Mouse (Mus musculus): ENCODE measurements around the gene Ston2. TPM values are rescaled to one million over a fixed set of nuclear protein-coding genes. Genes with fewer than 3 reads are reported as not detected.
"Not testable (repeated sequence)": the region's sequence is repeated elsewhere in the genome, so short reads cannot be mapped to it uniquely, and the experiment has no call there.

The Ston2 gene
- polyA plus RNA-seq, 1 experiment from 2014 or later = 6.3 TPM

DNA sequence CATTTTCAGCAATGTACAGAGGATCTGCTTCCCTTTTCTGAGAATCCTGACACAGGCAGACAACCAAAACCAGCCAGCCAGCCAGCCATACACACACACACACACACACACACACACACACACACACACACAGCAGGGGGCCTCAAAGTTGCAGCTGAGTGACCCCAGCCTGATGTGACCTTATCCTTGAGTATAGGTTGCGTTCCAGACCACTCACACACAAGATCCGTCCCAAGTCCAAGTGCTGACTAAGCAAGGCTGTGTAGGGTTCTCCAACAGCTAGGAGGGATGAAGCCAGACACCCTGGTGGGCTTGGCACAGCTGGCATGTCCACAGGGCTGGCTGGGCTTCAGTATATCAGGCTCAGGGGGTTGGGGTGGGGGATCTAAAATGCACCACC lies 23.7 kb downstream of the Ston2 start:
- Histone ChIP-seq H3K4me2 (no peak overlapping the region), H3K27ac (no peak overlapping the region), H3K4me1 (replicated peaks) (peaks cover 31% of the 10 kb centered on the region), H3K27me3 (0 out of 2 replicates have a peak, but pooled peaks cover 2% of the 10 kb centered on the region), H3K4me3 (no peak overlapping the region), H3K36me3 (no peaks in the 10 kb centered on the region), H3K9me3 (no peaks in the 10 kb centered on the region), H3K9ac (no peak overlapping the region)
- ATAC-seq (ENCODE audit: low FRiP score) = no peak
- WGBS = 39% methylated on average over 2 of the region's 2 CpGs

DNA sequence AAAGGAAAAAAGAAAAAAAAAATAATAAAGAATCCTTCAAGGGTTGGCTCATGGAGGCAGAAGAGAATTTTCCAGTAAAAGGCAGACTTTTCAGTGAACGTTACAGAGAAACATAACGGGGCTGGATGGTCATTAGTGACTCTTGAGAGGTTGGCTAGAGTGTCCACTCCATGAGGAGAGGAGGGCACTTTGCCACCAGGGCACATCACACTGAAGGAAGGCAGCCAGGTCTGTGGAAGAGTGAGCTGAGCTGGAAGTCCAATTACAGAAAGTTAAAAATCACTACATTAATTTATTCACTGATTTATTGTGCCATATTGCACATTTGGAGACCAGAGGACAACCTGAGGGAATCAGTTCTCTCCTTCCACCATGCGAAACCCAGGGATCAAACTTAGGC lies 28.4 kb downstream of the Ston2 start:
- ATAC-seq (ENCODE audit: low FRiP score) = no peak
- H3K27me3 ChIP-seq = 0 out of 2 replicates have a peak, but pooled peaks cover 2% of the 10 kb centered on the region
- H3K9me3 ChIP-seq = no peaks in the 10 kb centered on the region
- peaks cover 12% of the 10 kb centered on the region for H3K4me1 ChIP-seq (replicated peaks)
- H3K4me2 ChIP-seq = no peak overlapping the region
- no peak overlapping the region for H3K27ac ChIP-seq
- H3K4me3 ChIP-seq = no peak overlapping the region
- H3K9ac ChIP-seq = no peak overlapping the region
- WGBS = 88% methylated on average over 3 of the region's 3 CpGs
- no peaks in the 10 kb centered on the region for H3K36me3 ChIP-seq

DNA sequence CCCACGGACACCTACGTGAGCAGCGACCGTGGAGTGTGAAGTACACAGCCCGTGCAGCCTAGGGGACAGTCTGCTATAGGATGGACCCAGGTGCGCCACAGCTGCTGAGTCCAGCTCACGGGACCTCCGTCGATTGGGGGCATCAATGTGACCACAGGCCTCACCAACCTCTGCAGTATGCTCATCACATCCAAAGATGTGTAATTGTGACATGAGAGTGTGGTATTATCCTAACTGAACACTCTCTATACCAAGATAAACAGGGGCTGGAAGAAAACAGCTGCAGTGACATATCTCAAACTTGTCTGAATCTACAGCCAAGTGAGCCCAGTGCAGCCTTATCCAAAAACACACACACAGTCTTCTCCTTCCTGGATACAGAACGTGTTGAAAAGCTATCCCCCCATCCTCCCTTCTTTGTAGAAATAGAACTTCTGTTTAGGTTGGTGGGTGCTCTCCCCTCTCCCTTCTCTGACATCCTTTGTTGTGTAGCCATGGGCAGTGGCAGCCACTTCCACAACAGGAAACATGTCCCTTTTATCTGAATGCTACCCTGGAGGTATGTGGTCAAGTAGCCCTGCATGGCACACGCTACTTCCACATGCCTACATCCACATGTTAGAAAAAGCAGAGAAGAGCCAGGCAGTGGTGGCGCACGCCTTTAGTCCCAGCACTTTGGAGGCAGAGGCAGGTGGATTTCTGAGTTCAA lies 30.2 kb downstream of the Ston2 start:
- Histone ChIP-seq H3K4me2 (no peak overlapping the region), H3K4me1 (replicated peaks) (peaks cover 2% of the 10 kb centered on the region; the same call in 1 of the 2 replicates), H3K27ac (no peak overlapping the region), H3K4me3 (no peak overlapping the region), H3K9me3 (no peaks in the 10 kb centered on the region), H3K9ac (no peak overlapping the region), H3K27me3 (0 out of 2 replicates have a peak, but pooled peaks cover 2% of the 10 kb centered on the region), H3K36me3 (no peaks in the 10 kb centered on the region)
- WGBS = 76% methylated on average over 13 of the region's 13 CpGs
- ATAC-seq (ENCODE audit: low FRiP score) = no peak

DNA sequence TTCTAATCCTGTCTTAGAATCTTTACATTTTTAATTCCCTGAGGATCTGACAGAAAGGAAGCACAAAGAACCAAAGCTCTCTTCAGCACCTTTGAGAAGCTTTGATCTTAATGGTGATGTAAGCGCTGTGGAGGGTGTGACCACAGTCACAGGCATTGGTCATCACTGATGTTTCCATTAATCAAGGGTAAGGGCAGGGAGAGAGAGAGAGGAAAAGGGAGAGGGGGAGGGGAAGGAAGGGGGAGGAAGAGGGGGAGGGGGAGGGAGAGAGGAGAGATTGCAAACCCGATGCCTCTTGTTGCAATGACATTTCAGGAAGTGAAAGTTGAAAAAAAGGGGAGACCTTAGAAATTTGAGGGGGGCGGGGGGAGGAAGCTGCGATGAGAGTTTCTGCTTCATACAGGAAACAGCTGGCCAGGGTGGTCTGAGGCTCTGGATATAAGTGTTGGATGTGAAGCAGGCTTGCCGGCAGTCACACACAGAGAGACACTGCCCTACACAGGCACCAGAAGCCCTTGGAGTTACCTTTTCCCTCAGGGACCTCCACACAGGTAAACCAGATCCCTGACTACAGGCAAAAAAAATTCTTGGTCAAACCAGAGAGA lies 31.5 kb downstream of the Ston2 start:
- 57% methylated on average over 5 of the region's 5 CpGs for WGBS
- Histone ChIP-seq H3K9ac (no peak overlapping the region), H3K27ac (no peak overlapping the region), H3K4me3 (no peak overlapping the region), H3K27me3 (no peaks in the 10 kb centered on the region), H3K36me3 (no peaks in the 10 kb centered on the region), H3K4me1 (replicated peaks) (peaks cover 2% of the 10 kb centered on the region; the same call in 1 of the 2 replicates), H3K4me2 (no peak overlapping the region), H3K9me3 (no peaks in the 10 kb centered on the region)
- ATAC-seq (ENCODE audit: low FRiP score) = no peak

DNA sequence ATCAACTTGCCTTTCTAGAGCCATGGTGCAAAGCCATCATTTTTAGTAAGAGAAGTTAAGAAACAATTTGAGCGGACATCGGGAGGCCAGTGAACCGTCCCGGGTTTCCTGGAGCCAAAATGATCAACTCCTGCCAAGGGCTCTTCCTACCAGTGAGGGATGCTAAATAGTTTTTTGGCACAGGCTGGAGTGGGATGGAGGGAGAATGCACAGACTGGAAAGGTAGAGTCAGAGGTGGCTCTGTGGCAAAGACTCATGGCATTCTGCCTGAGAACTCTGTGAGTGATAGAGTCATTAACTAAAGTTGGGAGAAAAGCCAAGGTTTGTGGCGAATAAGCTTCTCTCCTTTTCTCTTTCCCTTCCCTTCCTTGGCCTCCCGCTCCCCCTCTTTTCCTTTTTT lies 33.6 kb downstream of the Ston2 start:
- H3K9ac ChIP-seq = no peak overlapping the region
- no peak overlapping the region for H3K4me3 ChIP-seq
- WGBS = 81% methylated on average over 6 of the region's 6 CpGs
- ATAC-seq (ENCODE audit: low FRiP score) = no peak
- no peaks in the 10 kb centered on the region for H3K9me3 ChIP-seq
- no peaks in the 10 kb centered on the region for H3K27me3 ChIP-seq
- H3K36me3 ChIP-seq = no peaks in the 10 kb centered on the region
- H3K27ac ChIP-seq = no peak overlapping the region
- H3K4me2 ChIP-seq = no peak overlapping the region
- H3K4me1 ChIP-seq (replicated peaks) = peaks cover 10% of the 10 kb centered on the region

DNA sequence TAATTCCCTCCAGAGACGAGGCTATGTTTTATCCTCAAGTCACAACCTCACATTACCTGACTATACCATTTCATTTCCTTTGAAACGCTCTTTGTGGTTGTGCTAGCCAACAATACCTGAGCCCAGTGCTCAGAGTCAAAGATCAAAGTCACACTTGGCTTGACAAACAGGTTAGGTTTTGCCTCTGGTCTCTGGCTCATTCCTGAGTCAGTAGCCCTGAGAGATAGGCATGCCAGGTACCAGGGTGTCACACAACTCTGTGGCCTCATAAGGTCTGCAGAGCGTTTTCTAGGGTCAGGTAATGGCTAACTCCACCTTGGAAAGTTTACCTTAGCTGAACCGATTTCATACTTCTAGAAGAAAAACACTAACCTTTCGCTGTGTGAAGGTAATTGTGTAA lies 35.5 kb downstream of the Ston2 start:
- H3K27ac ChIP-seq = no peak overlapping the region
- no peaks in the 10 kb centered on the region for H3K36me3 ChIP-seq
- 89% methylated on average over 5 of the region's 5 CpGs for WGBS
- no peak for ATAC-seq (ENCODE audit: low FRiP score)
- H3K27me3 ChIP-seq = no peaks in the 10 kb centered on the region
- no peak overlapping the region for H3K9ac ChIP-seq
- peaks cover 29% of the 10 kb centered on the region for H3K4me1 ChIP-seq (replicated peaks)
- H3K4me2 ChIP-seq = no peak overlapping the region
- no peaks in the 10 kb centered on the region for H3K9me3 ChIP-seq
- H3K4me3 ChIP-seq = no peak overlapping the region

DNA sequence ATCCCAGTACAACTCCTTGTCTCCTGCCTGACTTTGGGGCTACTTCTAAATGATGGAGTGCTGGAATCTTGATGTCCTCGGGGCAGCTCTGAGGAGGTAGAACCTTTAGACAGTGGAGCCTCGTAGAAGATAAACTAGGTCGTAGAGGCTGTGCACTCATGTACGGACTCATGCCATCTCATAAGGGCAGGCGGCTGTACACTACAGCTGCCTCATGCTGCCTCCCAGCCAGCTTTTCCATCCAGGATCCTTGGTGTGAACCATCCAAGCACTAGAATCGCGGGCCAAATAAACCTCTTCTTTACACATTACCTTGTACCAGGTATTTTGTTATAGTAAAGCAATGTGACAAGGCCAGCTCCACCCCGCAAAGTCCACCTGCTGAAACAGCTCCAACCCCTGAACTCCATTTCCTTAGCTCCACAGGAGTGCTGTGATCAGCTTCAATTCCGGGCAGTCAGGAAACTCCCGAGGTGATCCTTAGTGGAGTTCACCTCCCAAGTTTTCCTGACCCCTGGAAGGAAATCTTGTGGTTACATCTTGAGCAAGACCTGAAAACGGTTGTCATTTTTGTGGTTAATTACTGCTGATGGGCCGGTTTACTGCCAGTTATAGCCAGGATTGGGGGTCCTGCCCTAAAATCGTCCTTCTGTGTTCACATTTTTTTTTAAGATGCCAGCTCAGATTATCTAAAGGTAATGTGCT lies 36.1 kb downstream of the Ston2 start:
- Histone ChIP-seq H3K27ac (no peak overlapping the region), H3K36me3 (no peaks in the 10 kb centered on the region), H3K4me3 (no peak overlapping the region), H3K9ac (no peak overlapping the region), H3K4me1 (replicated peaks) (peaks cover 32% of the 10 kb centered on the region), H3K9me3 (no peaks in the 10 kb centered on the region), H3K27me3 (no peaks in the 10 kb centered on the region), H3K4me2 (no peak overlapping the region)
- ATAC-seq (ENCODE audit: low FRiP score) = no peak
- 91% methylated on average over 13 of the region's 13 CpGs for WGBS

DNA sequence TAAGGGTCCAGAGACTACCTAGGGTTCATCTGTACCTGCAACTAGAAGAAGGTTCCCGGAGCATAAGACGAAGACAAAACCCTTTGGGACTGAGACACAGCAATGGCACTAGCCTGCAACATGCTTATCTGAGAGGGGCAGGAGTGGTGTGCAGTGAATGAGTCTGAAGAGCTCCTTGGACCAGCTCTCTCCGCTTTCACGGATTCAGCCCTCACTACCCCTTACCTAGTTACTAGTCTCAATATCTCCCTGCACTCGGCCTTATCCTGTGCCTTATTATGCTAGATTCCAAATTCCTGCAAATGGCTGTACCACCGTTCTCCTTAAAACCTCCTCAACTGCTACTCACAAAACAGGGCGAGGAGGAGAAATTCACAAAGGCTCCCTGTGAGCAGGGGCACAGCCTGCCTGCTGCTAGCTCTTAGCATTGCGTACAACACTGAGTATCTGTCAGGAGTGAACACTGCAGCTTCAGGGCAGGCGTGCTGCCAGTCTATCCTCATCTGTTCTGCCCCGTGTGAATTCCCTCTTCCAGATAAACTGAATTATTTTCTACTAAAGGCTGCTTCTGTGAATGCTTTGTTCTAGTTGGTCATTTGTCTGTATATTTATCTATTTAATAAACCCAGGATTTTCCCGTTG lies 38.5 kb downstream of the Ston2 start:
- ATAC-seq (ENCODE audit: low FRiP score) = peak; percentile 61; the same call in 1 of the 2 replicates
- H3K9ac ChIP-seq = no peak overlapping the region
- WGBS = 65% methylated on average over 11 of the region's 11 CpGs

DNA sequence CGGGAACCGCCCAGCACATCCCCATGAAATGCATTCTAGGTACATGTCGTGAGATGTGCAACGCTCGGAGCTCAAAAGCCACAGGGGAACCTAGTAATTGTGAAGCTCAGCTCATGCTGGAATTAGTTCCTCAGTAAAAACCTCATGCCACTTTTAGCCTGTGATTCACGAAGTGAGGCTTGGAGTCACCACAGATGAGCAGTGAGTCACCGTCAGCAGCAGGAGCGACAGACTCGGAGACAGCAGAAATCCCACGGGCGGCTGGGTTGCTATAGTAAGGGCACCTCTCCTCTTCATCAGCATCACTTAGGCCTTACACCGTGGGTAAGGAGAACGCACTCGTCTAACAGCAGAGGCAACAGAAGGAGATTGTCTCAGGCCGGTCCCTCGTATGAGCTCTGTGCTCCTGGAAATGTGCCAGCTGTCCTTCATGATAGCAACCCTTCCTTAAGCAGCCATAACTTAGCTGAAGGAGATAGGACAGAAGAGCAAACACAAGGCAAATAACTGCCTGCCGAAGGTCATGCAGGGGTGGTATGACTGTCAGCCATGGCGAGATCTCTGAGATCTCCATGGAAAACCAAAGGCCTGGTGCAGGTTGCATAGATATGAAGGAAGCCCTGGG lies 39.8 kb downstream of the Ston2 start:
- ATAC-seq (ENCODE audit: low FRiP score) = no peak
- H3K27ac ChIP-seq = peak overlapping the region; percentile 48
- WGBS = 57% methylated on average over 18 of the region's 18 CpGs
- H3K9ac ChIP-seq = no peak overlapping the region
- H3K4me2 ChIP-seq = no peak overlapping the region
- H3K4me1 ChIP-seq (replicated peaks) = peaks cover 39% of the 10 kb centered on the region
- H3K9me3 ChIP-seq = no peaks in the 10 kb centered on the region
- no peak overlapping the region for H3K4me3 ChIP-seq
- H3K36me3 ChIP-seq = no peaks in the 10 kb centered on the region
- H3K27me3 ChIP-seq = no peaks in the 10 kb centered on the region

More for the DNA sequence above, 38.5 kb downstream of the Ston2 start:
- Histone ChIP-seq H3K4me2 (no peak overlapping the region), H3K4me1 (replicated peaks) (peaks cover 39% of the 10 kb centered on the region), H3K4me3 (no peak overlapping the region), H3K36me3 (no peaks in the 10 kb centered on the region), H3K27me3 (no peaks in the 10 kb centered on the region), H3K27ac (peak overlapping the region; percentile 82), H3K9me3 (no peaks in the 10 kb centered on the region)

DNA sequence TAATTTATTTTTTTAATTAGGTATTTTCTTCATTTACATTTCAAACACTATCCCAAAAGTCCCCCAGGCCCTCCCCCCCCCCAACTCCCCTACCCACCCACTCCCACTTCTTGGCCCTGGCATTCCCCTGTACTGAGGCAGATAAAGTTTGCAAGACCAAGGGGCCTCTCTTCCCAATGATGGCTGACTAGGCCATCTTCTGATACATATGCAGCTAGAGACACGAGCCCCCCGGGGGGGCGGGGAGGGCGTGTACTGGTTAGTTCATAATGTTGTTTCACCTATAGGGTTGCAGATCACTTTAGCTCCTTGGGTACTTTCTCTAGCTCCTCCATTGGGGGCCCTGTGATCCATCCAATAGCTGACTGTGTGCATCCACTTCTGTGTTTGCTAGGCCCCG lies 41.3 kb downstream of the Ston2 start:
- 96% methylated on average over 5 of the region's 5 CpGs for WGBS

DNA sequence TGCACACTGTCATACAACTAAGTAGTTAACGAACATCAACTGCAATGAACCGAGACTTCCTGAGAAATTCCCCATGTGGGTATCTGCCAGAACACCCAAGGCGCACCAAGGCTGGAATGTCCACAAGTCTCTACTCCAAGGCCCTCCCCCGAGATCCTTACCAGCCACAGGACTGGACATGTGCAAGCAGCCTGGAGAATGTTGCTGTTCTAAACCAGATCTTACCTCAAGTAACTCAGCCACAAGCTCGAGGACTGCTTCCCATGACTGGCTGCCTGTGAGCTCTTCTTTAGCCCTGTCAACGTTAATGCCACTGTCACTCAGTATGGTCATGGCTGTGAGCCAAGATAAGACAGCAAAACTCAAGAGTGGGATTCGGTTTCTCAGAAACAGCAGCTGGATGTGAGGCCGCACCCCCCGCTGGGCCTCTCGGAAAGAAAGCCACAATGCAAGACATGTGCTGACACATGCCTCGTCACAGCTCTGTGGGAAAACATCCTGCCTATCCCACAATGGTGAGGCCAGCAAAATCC lies 42.4 kb downstream of the Ston2 start:
- H3K36me3 ChIP-seq = no peaks in the 10 kb centered on the region
- no peak overlapping the region for H3K27ac ChIP-seq
- H3K4me2 ChIP-seq = no peak overlapping the region
- H3K27me3 ChIP-seq = no peaks in the 10 kb centered on the region
- no peaks in the 10 kb centered on the region for H3K9me3 ChIP-seq
- peaks cover 39% of the 10 kb centered on the region for H3K4me1 ChIP-seq (replicated peaks)
- 59% methylated on average over 11 of the region's 11 CpGs for WGBS
- H3K4me3 ChIP-seq = no peak overlapping the region
- ATAC-seq (ENCODE audit: low FRiP score) = no peak
- H3K9ac ChIP-seq = no peak overlapping the region

More for the DNA sequence above, 41.3 kb downstream of the Ston2 start:
- not testable (repeated sequence) for H3K9ac ChIP-seq; H3K27ac ChIP-seq; H3K4me2 ChIP-seq; ATAC-seq (ENCODE audit: low FRiP score); H3K4me3 ChIP-seq; H3K27me3 ChIP-seq; H3K36me3 ChIP-seq; H3K9me3 ChIP-seq
- H3K4me1 ChIP-seq (replicated peaks) = peaks cover 39% of the 10 kb centered on the region

DNA sequence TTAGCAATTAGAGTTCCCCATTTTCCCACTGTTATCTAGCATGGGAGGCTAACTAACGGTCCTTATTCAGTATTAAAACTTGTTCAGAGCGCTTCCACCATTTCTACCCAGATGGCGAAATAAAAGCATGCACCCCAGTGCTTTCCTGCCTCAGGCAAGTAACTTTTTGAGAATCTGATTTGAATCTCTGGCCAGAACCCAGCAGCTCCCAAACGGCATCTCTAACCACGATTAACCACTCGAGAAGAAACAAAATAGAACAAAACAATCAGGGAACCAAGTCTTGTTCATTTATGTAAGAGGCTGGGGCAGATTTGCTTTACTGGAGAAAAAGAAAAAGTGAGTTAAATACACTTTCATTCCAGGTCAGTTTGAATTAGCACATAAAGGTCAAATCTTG lies 44.1 kb downstream of the Ston2 start:
- Histone ChIP-seq H3K36me3 (no peaks in the 10 kb centered on the region), H3K4me3 (no peak overlapping the region), H3K4me2 (no peak overlapping the region), H3K9me3 (no peaks in the 10 kb centered on the region), H3K4me1 (replicated peaks) (peaks cover 26% of the 10 kb centered on the region), H3K9ac (no peak overlapping the region), H3K27ac (no peak overlapping the region), H3K27me3 (no peaks in the 10 kb centered on the region)
- ATAC-seq (ENCODE audit: low FRiP score) = no peak
- WGBS = 71% methylated on average over 6 of the region's 6 CpGs

Measured in hindbrain, embryonic 13.5 days (tissue).